Mouse (Mus musculus) heart, embryonic 13.5 days (tissue): Measurements from ENCODE around the gene Hnrnph2. TPM values are rescaled to one million over a fixed set of nuclear protein-coding genes. Genes with fewer than 3 reads are reported as not detected.

Source experiments
- ATAC-seq: fragments of 200-750 bp; cut with Nextera tagmentation; 2 replicates; pipeline ENCODE4 v1.8.0; 2017; ENCODE audit warnings: moderate TSS enrichment; ENCODE audit not compliant: insufficient number of reproducible peaks, low FRiP score, low TSS enrichment; ENCODE audit errors: extremely low read depth
- H3K27ac ChIP-seq: fragments of 300-500 bp; sonication (generic); replicated peaks from 2 replicates; pipeline ENCODE4 v1.5.1; 2015; ENCODE audit warnings: moderate library complexity, mild to moderate bottlenecking, inconsistent platforms
- H3K27me3 ChIP-seq: fragments of 300-500 bp; sonication (generic); replicated peaks from 2 replicates; pipeline ENCODE4 v1.6.1; 2015; ENCODE audit warnings: mild to moderate bottlenecking, inconsistent platforms
- H3K36me3 ChIP-seq: fragments of 300-500 bp; sonication (generic); 2 replicates; pipeline ENCODE4 v1.6.1; 2015; ENCODE audit warnings: mild to moderate bottlenecking, inconsistent platforms
- H3K4me1 ChIP-seq: fragments of 300-500 bp; sonication (generic); 2 replicates; pipeline ENCODE4 v1.6.1; 2015; ENCODE audit warnings: inconsistent platforms
- H3K4me2 ChIP-seq: fragments of 300-500 bp; sonication (generic); 2 replicates; pipeline ENCODE4 v1.6.1; 2015; ENCODE audit warnings: inconsistent platforms, mild to moderate bottlenecking, moderate library complexity
- H3K4me3 ChIP-seq: fragments of 300-500 bp; sonication (generic); 2 replicates; pipeline ENCODE4 v1.5.1; 2015; ENCODE audit warnings: moderate library complexity, mild to moderate bottlenecking, inconsistent platforms
- H3K9ac ChIP-seq: fragments of 300-500 bp; sonication (generic); 2 replicates; pipeline ENCODE4 v1.6.1; 2015; ENCODE audit warnings: inconsistent platforms, mild to moderate bottlenecking, moderate library complexity
- H3K9me3 ChIP-seq: fragments of 300-500 bp; sonication (generic); 2 replicates; pipeline ENCODE4 v1.6.1; 2016; ENCODE audit warnings: inconsistent platforms
- WGBS: fragments of 180-500 bp; shearing (Covaris S2); methylation state at CpG from one replicate; pipeline ENCODE4 v1.1.7; 2015; ENCODE audit warnings: mixed read lengths; 5-methylcytosine and 5-hydroxymethylcytosine counted together
- polyA plus RNA-seq: library from polyadenylated mRNA; unstranded; fragments of >200 nt; fragmentation: Nextera tagmentation; extraction: Ambion mirVana; gene quantifications from 2 replicates; pipeline ENCODE4 v1.2.1, GENCODE M21; 2015

The Hnrnph2 gene
- polyA plus RNA-seq, 1 experiment from 2014 or later: 109 TPM

DNA sequence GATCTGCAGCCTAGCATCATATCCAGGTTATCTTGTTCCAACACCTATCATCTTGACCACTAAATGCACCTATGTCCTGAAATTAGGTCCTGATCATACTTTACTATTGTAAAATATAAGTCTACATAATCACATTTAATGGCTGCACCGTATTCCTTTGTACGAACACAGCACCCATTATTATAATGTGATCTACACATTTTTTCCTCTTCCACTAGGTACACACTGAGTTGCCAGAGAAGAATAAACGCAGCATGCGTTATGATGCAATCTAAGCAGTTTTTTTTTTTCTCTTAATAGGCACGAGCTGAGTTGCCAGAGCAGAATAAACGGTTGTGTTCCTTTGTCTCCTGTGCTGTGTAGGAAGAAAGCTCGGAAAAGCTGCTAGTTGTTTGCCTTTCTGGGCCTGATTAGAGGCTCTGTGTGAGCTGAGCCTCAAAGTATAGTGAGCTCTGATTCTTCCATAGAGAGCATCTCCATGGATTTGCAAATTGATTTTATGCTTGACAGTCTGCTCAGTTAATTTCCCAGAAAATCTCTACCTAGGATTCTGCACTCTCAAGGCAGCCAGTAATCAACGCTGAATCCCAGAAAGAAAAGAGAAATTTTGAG, 19.4 kb downstream of the Hnrnph2 start:
- H3K27ac ChIP-seq: no peak overlapping the region
- no peaks in the 10 kb centered on the region for H3K9me3 ChIP-seq
- WGBS: 59% methylated on average over 8 of the region's 8 CpGs
- no peaks in the 10 kb centered on the region for H3K4me1 ChIP-seq
- ATAC-seq: no peak
- H3K27me3 ChIP-seq: no peaks in the 10 kb centered on the region
- H3K4me3 ChIP-seq: no peak overlapping the region
- no peak overlapping the region for H3K4me2 ChIP-seq
- H3K36me3 ChIP-seq: no peaks in the 10 kb centered on the region
- H3K9ac ChIP-seq: no peak overlapping the region

DNA sequence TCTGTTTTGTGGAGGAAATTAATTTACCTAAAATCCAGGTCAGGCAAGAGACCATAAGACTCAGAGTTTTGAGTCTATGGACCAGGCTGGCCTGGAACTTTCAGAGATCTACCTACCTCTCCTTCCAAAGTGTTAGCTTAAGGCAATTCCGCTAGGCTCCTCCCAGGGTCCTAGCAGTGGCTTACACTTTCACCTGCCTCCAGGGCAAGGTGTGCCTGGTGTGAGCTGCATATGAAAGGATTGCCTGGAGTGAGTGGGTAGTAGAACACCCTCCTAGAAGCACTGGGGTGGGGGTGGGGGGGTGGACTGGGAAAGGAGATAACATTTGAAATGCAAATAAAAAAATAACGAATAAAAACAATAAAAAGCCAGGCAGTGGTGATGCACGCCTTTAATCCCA, 20.7 kb downstream of the Hnrnph2 start:
- 60% methylated on average over 3 of the region's 3 CpGs for WGBS
- no peak overlapping the region for H3K9ac ChIP-seq

DNA sequence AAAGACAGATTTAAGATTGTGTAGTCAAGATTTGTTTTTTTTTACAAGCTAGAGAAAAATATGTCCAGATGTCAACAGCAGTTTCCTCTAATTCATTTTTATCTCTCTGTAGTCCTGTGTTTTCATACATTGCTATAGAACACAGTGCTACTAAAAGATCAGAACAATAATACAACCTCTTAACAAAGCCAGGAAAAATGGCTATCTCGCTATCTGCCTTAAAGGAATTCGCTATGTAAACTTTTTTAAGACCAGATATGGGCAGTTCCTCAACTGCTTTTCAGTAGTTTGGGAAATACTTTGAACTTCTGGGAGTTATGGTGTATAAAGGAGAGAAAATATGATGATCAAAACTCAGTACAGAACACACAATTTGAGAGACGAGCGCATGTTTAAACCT, 22.4 kb downstream of the Hnrnph2 start:
- no peak overlapping the region for H3K27ac ChIP-seq
- ATAC-seq: no peak
- no peaks in the 10 kb centered on the region for H3K36me3 ChIP-seq
- H3K4me1 ChIP-seq: no peaks in the 10 kb centered on the region
- no peak overlapping the region for H3K9ac ChIP-seq
- no peaks in the 10 kb centered on the region for H3K27me3 ChIP-seq
- no peaks in the 10 kb centered on the region for H3K9me3 ChIP-seq
- no peak overlapping the region for H3K4me3 ChIP-seq
- 67% methylated on average over 4 of the region's 4 CpGs for WGBS
- H3K4me2 ChIP-seq: no peak overlapping the region

More for the DNA sequence above, 20.7 kb downstream of the Hnrnph2 start:
- H3K4me1 ChIP-seq: no peaks in the 10 kb centered on the region
- H3K9me3 ChIP-seq: no peaks in the 10 kb centered on the region
- no peak overlapping the region for H3K27ac ChIP-seq
- no peak overlapping the region for H3K4me2 ChIP-seq
- ATAC-seq: no peak
- no peak overlapping the region for H3K4me3 ChIP-seq
- H3K36me3 ChIP-seq: no peaks in the 10 kb centered on the region
- no peaks in the 10 kb centered on the region for H3K27me3 ChIP-seq

DNA sequence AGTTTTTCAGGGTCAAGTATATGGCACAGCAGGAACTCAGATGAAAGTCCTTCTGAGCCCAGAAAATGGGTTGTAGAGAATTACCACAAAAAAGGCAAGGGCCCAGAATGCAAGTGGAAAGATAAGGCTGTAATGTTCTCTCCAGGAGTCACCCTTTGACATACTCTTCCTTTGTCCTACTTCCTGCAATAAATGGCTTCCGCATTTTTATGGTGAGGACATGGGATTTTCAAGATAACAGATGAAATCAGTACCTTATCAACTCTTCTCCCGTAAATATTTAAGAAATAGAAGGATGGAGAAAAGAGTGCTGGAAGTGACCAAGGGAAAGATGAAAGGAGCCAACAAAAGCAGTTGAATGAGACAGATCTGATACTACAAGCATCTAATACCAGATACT, 27.2 kb downstream of the Hnrnph2 start:
- ATAC-seq: no peak
- Histone ChIP-seq H3K4me1 (no peaks in the 10 kb centered on the region), H3K9ac (no peak overlapping the region), H3K27me3 (no peaks in the 10 kb centered on the region), H3K9me3 (no peaks in the 10 kb centered on the region), H3K36me3 (no peaks in the 10 kb centered on the region), H3K4me3 (no peak overlapping the region), H3K4me2 (no peak overlapping the region), H3K27ac (no peak overlapping the region)
- 50% methylated on average over 2 of the region's 2 CpGs for WGBS

DNA sequence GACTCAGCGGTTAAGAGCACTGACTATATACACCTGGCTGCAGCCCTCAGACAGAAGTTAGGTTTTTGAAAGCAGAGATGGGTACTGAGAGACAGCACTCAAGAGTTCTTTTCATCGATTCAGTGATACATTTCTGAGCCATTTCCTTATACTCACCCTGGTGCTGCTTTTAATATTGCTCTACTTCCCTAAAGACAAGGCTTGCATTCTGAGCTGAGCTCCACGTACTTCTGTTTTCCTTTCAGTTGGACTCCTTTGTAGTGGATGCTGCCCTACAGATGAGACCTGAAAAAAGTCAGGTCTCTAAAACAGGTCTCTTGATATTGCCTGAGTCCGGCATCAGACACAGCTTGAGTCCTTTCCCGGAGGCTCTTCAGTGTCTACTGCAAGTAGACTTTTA, 31.7 kb downstream of the Hnrnph2 start:
- H3K4me3 ChIP-seq: no peak overlapping the region
- H3K4me1 ChIP-seq: no peaks in the 10 kb centered on the region
- H3K27ac ChIP-seq: no peak overlapping the region
- no peak overlapping the region for H3K9ac ChIP-seq
- no peaks in the 10 kb centered on the region for H3K9me3 ChIP-seq
- no peaks in the 10 kb centered on the region for H3K27me3 ChIP-seq
- no peak overlapping the region for H3K4me2 ChIP-seq
- ATAC-seq: no peak
- WGBS: 74% methylated on average over 5 of the region's 5 CpGs
- no peaks in the 10 kb centered on the region for H3K36me3 ChIP-seq

DNA sequence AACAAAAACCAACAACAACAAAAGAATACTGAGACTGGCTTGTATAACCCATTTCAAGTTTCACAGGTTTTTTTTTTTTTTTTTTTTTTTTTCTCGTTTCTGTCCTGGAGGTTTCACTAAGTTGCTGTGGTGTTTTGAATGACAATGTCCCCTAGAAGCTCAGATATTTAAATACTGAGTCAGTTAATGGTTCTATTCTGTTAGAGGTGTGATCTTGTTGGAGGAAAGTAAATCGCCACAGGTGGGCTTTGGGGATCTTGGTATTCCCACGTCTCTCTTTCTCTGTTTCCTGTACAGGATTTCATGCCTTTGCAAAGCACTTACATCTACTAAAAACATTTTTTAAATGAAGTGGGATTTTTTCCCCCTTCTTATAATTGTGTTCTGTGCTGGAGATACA, 34.1 kb downstream of the Hnrnph2 start:
- no peaks in the 10 kb centered on the region for H3K4me1 ChIP-seq
- no peak overlapping the region for H3K27ac ChIP-seq
- 34% methylated on average over 3 of the region's 3 CpGs for WGBS
- H3K4me2 ChIP-seq: no peak overlapping the region
- no peaks in the 10 kb centered on the region for H3K36me3 ChIP-seq
- no peaks in the 10 kb centered on the region for H3K9me3 ChIP-seq
- no peak overlapping the region for H3K9ac ChIP-seq
- no peaks in the 10 kb centered on the region for H3K27me3 ChIP-seq
- no peak overlapping the region for H3K4me3 ChIP-seq
- no peak for ATAC-seq

DNA sequence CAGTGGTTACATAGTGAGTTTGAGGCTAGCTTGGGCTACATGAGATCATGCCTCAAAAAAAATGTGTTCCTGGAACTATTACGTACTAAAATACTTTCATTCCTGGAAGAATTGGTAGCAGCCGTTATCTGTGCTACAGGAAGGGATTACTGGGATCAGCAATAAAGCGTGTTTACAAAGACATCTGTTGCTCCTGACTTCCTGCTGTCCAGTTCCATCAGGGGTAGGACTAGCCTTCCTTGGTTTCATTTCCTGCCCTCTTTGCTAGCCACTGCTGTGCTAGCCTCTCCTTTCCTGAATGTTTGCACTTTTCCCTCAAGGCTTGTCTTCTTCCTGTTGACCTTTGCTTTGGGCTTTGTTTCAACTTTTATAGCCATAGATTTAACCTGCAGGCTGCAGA, 34.9 kb downstream of the Hnrnph2 start:
- Histone ChIP-seq H3K9ac (no peak overlapping the region), H3K27me3 (no peaks in the 10 kb centered on the region), H3K4me3 (no peak overlapping the region), H3K4me1 (no peaks in the 10 kb centered on the region), H3K27ac (no peak overlapping the region), H3K9me3 (no peaks in the 10 kb centered on the region), H3K36me3 (no peaks in the 10 kb centered on the region), H3K4me2 (no peak overlapping the region)
- ATAC-seq: no peak
- WGBS: 41% methylated on average over 3 of the region's 3 CpGs

DNA sequence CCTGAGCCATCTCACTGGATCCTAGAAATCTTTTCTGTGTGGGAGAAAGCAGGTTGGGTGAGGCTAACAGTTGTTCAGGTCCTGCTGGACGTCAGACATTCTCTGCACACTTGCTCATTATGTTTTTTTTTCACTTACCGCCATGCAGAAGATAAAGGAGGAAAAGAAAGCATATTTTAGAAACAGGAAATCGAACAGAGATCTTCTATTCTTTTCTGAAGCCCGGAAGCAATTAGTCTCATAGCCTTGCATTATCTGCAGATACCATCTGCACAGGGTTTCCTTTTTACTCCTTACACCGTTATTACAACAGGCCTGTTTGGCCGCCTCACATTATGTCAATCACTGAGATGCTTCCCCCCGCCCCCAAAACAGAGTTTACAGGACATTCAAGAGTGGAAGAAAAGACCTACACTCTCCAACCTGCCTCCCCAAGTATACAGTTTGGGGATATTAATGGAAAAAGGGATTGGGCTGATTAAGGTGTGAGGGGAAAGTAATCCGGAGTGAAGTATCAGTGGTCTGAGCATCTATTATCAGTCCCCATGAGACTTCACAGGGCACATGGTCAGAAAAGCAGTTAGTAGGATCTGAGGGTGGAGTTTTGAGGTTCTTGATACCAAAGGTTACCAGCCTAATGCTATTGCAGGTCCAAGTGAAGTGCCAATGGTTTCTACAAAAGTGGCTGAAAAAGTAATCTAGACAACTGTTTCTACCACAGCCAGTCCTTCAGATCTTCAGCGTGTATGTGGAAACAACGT, 40.2 kb downstream of the Hnrnph2 start:
- Histone ChIP-seq H3K4me2 (no peak overlapping the region), H3K4me3 (no peak overlapping the region), H3K9me3 (no peaks in the 10 kb centered on the region), H3K36me3 (no peaks in the 10 kb centered on the region), H3K9ac (no peak overlapping the region), H3K27me3 (no peaks in the 10 kb centered on the region), H3K4me1 (no peaks in the 10 kb centered on the region), H3K27ac (no peak overlapping the region)
- ATAC-seq: no peak
- 52% methylated on average over 10 of the region's 10 CpGs for WGBS

DNA sequence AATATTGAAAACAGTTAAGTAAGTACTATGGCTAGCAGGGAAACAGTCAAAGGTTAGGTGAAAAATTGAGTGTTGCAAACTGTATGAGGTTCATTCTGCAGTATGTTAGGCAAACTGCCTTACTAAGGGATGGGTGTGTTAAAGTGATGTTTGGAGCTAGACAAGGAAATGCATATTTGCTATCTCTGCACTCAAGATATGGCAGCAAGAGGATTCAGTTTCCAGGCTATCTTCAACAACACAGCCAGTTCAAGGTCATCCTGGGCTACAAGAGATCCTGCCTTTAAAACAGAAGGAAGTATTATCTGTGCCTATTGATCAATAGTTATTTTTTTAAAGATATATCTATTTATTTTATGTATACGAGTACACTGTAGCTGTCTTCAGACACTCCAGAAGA, 45.4 kb downstream of the Hnrnph2 start:
- H3K9ac ChIP-seq: no peak overlapping the region
- H3K27me3 ChIP-seq: no peaks in the 10 kb centered on the region
- WGBS: 79% methylated on average over 1 of the region's 1 CpGs
- no peak overlapping the region for H3K4me3 ChIP-seq
- ATAC-seq: no peak
- H3K36me3 ChIP-seq: no peaks in the 10 kb centered on the region
- no peak overlapping the region for H3K4me2 ChIP-seq
- no peaks in the 10 kb centered on the region for H3K9me3 ChIP-seq
- no peak overlapping the region for H3K27ac ChIP-seq
- no peaks in the 10 kb centered on the region for H3K4me1 ChIP-seq

DNA sequence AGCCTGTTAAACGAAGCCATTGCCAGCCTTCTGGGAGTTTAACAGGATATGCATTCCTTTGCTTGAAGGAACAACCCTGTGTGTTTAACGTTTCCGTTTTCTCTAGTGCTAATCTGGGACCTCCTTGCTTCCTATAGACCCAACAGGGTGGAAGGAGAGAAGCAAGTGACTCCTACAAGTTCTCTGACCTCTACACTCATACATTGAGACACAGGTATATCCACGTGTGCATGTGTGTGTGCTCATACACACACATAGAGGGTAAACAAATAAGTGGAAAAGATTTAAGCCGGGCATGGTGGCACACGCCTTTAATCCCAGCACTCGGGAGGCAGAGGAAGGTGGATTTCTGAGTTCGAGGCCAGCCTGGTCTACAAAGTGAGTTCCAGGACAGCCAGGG, 46.4 kb downstream of the Hnrnph2 start:
- H3K27me3 ChIP-seq: no peaks in the 10 kb centered on the region
- no peaks in the 10 kb centered on the region for H3K9me3 ChIP-seq
- H3K27ac ChIP-seq: peak overlapping the region; percentile 62
- no peak for ATAC-seq
- no peaks in the 10 kb centered on the region for H3K36me3 ChIP-seq
- no peaks in the 10 kb centered on the region for H3K4me1 ChIP-seq
- H3K4me3 ChIP-seq: no peak overlapping the region
- H3K4me2 ChIP-seq: no peak overlapping the region
- H3K9ac ChIP-seq: no peak overlapping the region
- WGBS: 54% methylated on average over 8 of the region's 8 CpGs

DNA sequence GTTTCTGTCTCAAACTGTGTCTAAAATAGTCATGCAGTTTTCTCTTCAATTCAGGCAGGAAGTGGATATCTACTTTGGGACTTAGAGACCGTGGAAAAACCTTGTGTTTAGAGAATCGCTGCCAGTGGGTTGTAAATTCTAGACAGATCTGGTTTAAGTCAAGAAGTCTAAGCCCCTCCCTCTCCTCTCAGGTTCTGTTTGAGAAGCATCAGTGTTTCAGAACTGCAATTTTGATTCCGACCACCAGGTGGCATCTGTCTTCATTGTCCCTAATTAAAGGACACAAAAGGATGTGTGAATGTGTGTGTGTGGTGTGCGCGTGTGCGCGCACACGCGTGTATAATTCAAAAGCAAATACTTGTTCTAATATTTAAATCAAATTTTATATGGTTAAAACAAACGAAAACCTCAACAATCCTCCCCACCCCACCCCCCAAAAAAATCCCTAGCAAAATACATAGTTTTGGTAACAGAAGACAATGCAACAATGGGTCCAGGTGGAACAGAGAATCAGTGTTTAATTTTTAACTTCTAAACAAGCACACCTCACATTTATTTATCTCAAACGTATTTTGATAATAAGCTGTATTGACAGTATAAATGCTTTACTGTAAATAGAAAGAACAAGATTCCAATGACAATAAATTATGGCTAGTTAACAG, 47.2 kb downstream of the Hnrnph2 start:
- 19% methylated on average over 11 of the region's 11 CpGs for whole genome bisulfite sequencing
- Histone ChIP-seq H3K36me3 (no peaks in the 10 kb centered on the region), H3K4me2 (peak overlapping the region; percentile 24; the same call in 1 of the 2 replicates), H3K9ac (no peak overlapping the region), H3K27me3 (no peaks in the 10 kb centered on the region), H3K9me3 (no peaks in the 10 kb centered on the region), H3K4me1 (no peaks in the 10 kb centered on the region), H3K4me3 (no peak overlapping the region), H3K27ac (no peak overlapping the region)
- ATAC-seq: no peak

DNA sequence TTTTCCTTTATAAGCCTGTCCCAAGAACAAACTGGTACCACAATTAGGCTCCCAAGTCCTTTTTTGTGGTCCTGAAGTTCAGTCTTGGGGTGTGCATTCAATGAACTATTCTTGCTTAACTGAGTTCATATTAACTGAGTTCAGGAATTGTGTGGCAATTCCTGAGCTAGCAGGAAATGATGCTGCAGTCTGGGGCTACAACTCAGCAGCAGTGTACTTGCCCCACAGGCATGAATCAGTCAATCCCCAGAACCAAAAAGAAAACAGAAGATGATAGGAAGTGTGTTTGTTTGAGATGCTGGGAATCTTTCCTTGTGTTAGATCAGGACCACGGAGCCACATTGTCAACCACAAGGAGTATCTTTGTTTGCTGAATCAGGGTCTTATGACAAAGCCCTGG, 51.1 kb downstream of the Hnrnph2 start:
- H3K27me3 ChIP-seq: no peaks in the 10 kb centered on the region
- no peak overlapping the region for H3K9ac ChIP-seq
- H3K36me3 ChIP-seq: no peaks in the 10 kb centered on the region
- no peak overlapping the region for H3K4me2 ChIP-seq
- no peaks in the 10 kb centered on the region for H3K9me3 ChIP-seq
- ATAC-seq: no peak
- WGBS: 47% methylated on average over 1 of the region's 1 CpGs
- no peak overlapping the region for H3K27ac ChIP-seq
- no peaks in the 10 kb centered on the region for H3K4me1 ChIP-seq
- no peak overlapping the region for H3K4me3 ChIP-seq
